Mouse (Mus musculus) embryonic facial prominence, embryonic 11.5 days (tissue): ENCODE measurements around the gene Dst. TPM values are rescaled to one million over a fixed set of nuclear protein-coding genes. Genes with fewer than 3 reads are reported as not detected.

ENCODE experiments used
- ATAC-seq: fragments of 200-750 bp; cut with Nextera tagmentation; replicated peaks from 2 replicates; pipeline ENCODE4 v1.8.0; 2017; ENCODE audit warnings: low read depth; ENCODE audit not compliant: insufficient number of reproducible peaks, low FRiP score, low TSS enrichment
- DNase-seq: peaks from one replicate; pipeline ENCODE4 v3.0.0-alpha.2; 2015; ENCODE audit warnings: low spot score
- H3K27ac ChIP-seq: fragments of 300-500 bp; sonication (generic); replicated peaks from 2 replicates; pipeline ENCODE4 v1.5.1; 2014; ENCODE audit warnings: mild to moderate bottlenecking, low read depth, low read length, control low read depth
- H3K27me3 ChIP-seq: fragments of 300-500 bp; sonication (generic); 2 replicates; pipeline ENCODE4 v1.6.1; 2014; ENCODE audit warnings: mild to moderate bottlenecking, low read length, moderate library complexity, mixed read lengths; ENCODE audit not compliant: control insufficient read depth, insufficient read depth
- H3K36me3 ChIP-seq: fragments of 300-500 bp; sonication (generic); replicated peaks from 2 replicates; pipeline ENCODE4 v1.6.1; 2014; ENCODE audit warnings: low read depth, mild to moderate bottlenecking, low read length, moderate library complexity, mixed read lengths; ENCODE audit not compliant: control insufficient read depth, insufficient read depth
- H3K4me1 ChIP-seq: fragments of 300-500 bp; sonication (generic); 2 replicates; pipeline ENCODE4 v1.6.1; 2014; ENCODE audit warnings: low read length, mixed read lengths; ENCODE audit not compliant: control insufficient read depth, insufficient read depth
- H3K4me2 ChIP-seq: fragments of 300-500 bp; sonication (generic); 2 replicates; pipeline ENCODE4 v1.6.1; 2014; ENCODE audit warnings: low read depth, mild to moderate bottlenecking, control low read depth, low read length, moderate library complexity
- H3K4me3 ChIP-seq: fragments of 300-500 bp; sonication (generic); 2 replicates; pipeline ENCODE4 v1.5.1; 2014; ENCODE audit warnings: low read depth, low read length, control low read depth
- H3K9ac ChIP-seq: fragments of 300-500 bp; sonication (generic); replicated peaks from 2 replicates; pipeline ENCODE4 v1.6.1; 2014; ENCODE audit warnings: mild to moderate bottlenecking, control low read depth, low read length
- H3K9me3 ChIP-seq: fragments of 300-500 bp; sonication (generic); replicated peaks from 2 replicates; pipeline ENCODE4 v1.6.1; 2016; ENCODE audit warnings: mild to moderate bottlenecking, low read length, inconsistent platforms, mixed read lengths; ENCODE audit not compliant: control insufficient read depth
- WGBS: fragments of 180-500 bp; shearing (Covaris S2); extraction: QIAGEN DNeasy Blood & Tissue Kit; methylation state at CpG from one replicate; pipeline ENCODE4 v1.1.7; 2014; 5-methylcytosine and 5-hydroxymethylcytosine counted together
- polyA plus RNA-seq: library from polyadenylated mRNA; unstranded; fragments of >200 nt; fragmentation: Nextera tagmentation; extraction: Ambion mirVana; gene quantifications from 2 replicates; pipeline ENCODE4 v1.2.1, GENCODE M21; 2014

Gene Dst
- polyA plus RNA-seq, 1 experiment from 2014 or later = 20.7 TPM

DNA sequence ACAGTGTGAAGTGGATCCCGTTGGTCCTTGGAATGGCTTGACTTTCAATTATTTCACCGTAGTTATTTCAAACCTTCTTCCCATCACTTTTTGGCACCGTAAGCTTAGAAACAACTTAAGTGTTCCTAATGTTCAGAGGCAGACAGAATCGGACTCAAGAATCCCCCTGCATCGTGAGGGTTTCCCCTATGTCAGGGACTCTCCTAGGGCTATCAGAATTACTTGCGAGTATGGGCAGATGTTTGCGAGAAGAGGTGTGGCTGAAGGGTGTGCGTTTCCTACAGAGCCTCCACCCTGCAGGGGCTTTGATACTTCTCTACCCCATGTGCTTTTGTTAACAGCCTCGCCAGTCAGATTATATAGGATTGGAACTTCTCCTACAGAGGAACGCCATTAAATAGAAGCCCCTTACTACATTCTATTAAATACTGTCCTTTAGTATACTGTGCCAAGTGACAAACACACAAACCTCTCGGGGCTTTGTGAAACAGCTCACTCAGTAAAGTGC lies 312.1 kb downstream of the Dst start:
- ATAC-seq = no peak
- Histone ChIP-seq H3K4me3 (no peak overlapping the region), H3K9me3 (no peaks in the 10 kb centered on the region), H3K27ac (no peak overlapping the region), H3K27me3 (no peaks in the 10 kb centered on the region), H3K4me2 (no peak overlapping the region), H3K36me3 (peaks cover 2% of the 10 kb centered on the region; the same call in 1 of the 2 replicates), H3K9ac (no peak overlapping the region), H3K4me1 (no peaks in the 10 kb centered on the region)
- WGBS = 89% methylated on average over 11 of the region's 11 CpGs
- DNase-seq = no peak

DNA sequence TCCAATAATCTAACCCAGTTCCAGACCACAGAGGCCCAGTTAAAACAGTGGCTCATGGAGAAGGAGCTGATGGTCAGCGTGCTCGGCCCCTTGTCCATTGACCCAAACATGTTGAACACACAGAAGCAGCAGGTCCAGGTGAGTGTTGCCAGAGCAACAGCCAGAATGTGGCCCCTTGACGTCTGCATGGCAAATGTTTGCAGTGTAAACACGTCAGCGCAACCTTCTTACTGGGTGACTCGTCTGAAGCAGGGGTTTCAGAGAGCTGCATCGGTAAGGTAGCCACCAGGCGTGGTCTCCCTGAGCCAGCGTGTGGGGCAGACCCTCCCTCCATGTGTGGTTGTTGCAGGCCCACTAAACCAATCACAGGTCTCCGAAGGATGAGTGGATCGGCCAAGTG lies 315.8 kb downstream of the Dst start:
- no peak overlapping the region for H3K27ac ChIP-seq
- WGBS = 88% methylated on average over 11 of the region's 11 CpGs
- no peak overlapping the region for H3K9ac ChIP-seq
- no peak overlapping the region for H3K4me2 ChIP-seq
- no peaks in the 10 kb centered on the region for H3K9me3 ChIP-seq
- ATAC-seq = no peak
- no peak overlapping the region for H3K4me3 ChIP-seq
- no peaks in the 10 kb centered on the region for H3K4me1 ChIP-seq
- peaks cover 6% of the 10 kb centered on the region for H3K36me3 ChIP-seq
- no peak for DNase-seq
- no peaks in the 10 kb centered on the region for H3K27me3 ChIP-seq

GRCm38 (mm10) chr1:34227676-34228075 lies 319.7 kb downstream of the Dst start:
- H3K4me2 ChIP-seq = no peak overlapping the region
- H3K4me1 ChIP-seq = no peaks in the 10 kb centered on the region
- no peaks in the 10 kb centered on the region for H3K27me3 ChIP-seq
- H3K36me3 ChIP-seq = peaks cover 6% of the 10 kb centered on the region
- WGBS = 93% methylated on average over 8 of the region's 8 CpGs
- H3K27ac ChIP-seq = no peak overlapping the region
- H3K9ac ChIP-seq = no peak overlapping the region
- no peak overlapping the region for H3K4me3 ChIP-seq
- ATAC-seq (no peak), DNase-seq (no peak)
- H3K9me3 ChIP-seq = no peaks in the 10 kb centered on the region

DNA sequence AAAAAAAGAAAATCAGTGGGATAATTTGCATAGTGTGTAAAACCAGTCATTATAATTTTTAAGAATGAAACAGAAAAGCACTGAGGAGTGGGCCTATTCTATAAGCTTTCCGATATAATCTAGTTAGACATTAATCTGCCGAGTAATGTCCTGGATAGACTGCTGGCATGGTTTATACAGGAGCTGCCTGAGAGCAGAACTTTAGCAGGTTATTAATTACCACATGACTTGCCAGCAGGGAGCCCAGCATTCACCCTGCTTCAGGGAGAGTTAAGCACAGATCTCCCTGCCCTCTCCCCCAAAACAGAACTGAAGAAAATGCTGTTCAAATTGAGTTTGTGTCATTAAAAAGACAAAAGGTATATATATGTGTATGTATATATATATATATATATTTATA lies 323.0 kb downstream of the Dst start:
- H3K4me2 ChIP-seq = no peak overlapping the region
- no peak for ATAC-seq
- no peak overlapping the region for H3K27ac ChIP-seq
- no peak for DNase-seq
- no peak overlapping the region for H3K9ac ChIP-seq
- H3K36me3 ChIP-seq = peaks cover 4% of the 10 kb centered on the region
- no peaks in the 10 kb centered on the region for H3K9me3 ChIP-seq
- no peaks in the 10 kb centered on the region for H3K27me3 ChIP-seq
- WGBS = 87% methylated on average over 2 of the region's 2 CpGs
- no peak overlapping the region for H3K4me3 ChIP-seq
- H3K4me1 ChIP-seq = no peaks in the 10 kb centered on the region; the same call in 1 of the 2 replicates

GRCm38 (mm10) chr1:34236254-34236723 lies 328.3 kb downstream of the Dst start:
- Histone ChIP-seq H3K4me1 (no peaks in the 10 kb centered on the region; the same call in 1 of the 2 replicates), H3K27me3 (no peaks in the 10 kb centered on the region), H3K4me3 (peak overlapping the region; percentile 35), H3K9ac (peak overlapping the region; percentile 35), H3K36me3 (no peaks in the 10 kb centered on the region), H3K27ac (no peak overlapping the region), H3K9me3 (no peaks in the 10 kb centered on the region), H3K4me2 (peak overlapping the region; percentile 84)
- DNase-seq = peak; percentile 80
- ATAC-seq = peak; percentile 91
- under 1% methylated on average over 28 of the region's 28 CpGs for WGBS

DNA sequence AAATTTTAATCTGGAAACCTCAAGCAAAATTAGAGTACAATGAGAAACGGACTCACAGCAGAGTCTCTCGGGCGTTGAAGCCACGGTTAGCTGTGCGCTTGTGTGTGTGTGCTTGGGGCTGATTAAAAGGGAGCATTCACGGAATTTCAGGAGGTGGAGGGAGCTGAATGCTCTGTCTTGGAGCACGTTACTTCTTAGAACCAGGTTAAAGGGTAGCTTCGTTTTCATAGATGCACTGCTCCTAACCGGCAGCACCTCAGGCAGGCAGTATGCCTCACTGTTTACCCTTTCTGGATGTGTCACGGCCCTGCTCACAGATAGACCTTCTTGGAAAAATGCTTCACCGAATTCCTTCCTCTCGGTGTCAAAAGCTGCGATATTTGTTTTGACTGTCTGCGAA lies 329.2 kb downstream of the Dst start:
- WGBS = 34% methylated on average over 14 of the region's 14 CpGs
- ATAC-seq (no peak), DNase-seq (peak; percentile 24)
- Histone ChIP-seq H3K27me3 (no peaks in the 10 kb centered on the region), H3K4me1 (no peaks in the 10 kb centered on the region; the same call in 1 of the 2 replicates), H3K9me3 (no peaks in the 10 kb centered on the region), H3K27ac (no peak overlapping the region), H3K9ac (no peak overlapping the region), H3K36me3 (no peaks in the 10 kb centered on the region), H3K4me3 (no peak overlapping the region), H3K4me2 (no peak overlapping the region)

DNA sequence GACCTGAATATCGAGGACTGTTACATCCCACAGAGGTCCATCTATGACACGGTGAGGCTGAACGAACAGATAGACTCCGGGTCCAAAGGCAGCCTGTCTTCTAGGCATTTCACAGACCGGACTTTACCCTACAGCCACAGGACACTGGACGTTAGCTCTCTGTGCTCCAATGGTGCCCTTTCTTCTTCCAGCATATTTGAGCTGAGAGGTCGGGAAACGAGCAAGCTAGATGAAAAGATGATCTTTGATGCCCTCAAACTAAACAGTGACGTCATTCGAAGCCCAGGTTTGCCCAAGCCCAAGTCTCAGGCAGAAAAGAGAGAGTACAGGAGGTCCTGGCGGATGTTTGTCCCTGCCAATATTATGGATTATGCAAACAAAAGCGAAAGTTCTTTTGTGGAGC lies 329.7 kb downstream of the Dst start:
- Histone ChIP-seq H3K4me1 (no peaks in the 10 kb centered on the region; the same call in 1 of the 2 replicates), H3K27ac (no peak overlapping the region), H3K9ac (no peak overlapping the region), H3K4me2 (no peak overlapping the region), H3K27me3 (no peaks in the 10 kb centered on the region), H3K4me3 (no peak overlapping the region), H3K9me3 (no peaks in the 10 kb centered on the region), H3K36me3 (no peaks in the 10 kb centered on the region)
- no peak for DNase-seq
- 55% methylated on average over 12 of the region's 12 CpGs for WGBS
- ATAC-seq = no peak

GRCm38 (mm10) chr1:34238231-34238630 lies 330.2 kb downstream of the Dst start:
- no peak overlapping the region; the same call in 1 of the 2 replicates for H3K4me2 ChIP-seq
- DNase-seq (no peak), ATAC-seq (no peak)
- H3K9me3 ChIP-seq = no peaks in the 10 kb centered on the region
- no peaks in the 10 kb centered on the region; the same call in 1 of the 2 replicates for H3K4me1 ChIP-seq
- 76% methylated on average over 6 of the region's 6 CpGs for whole genome bisulfite sequencing
- no peaks in the 10 kb centered on the region for H3K36me3 ChIP-seq
- no peaks in the 10 kb centered on the region for H3K27me3 ChIP-seq
- no peak overlapping the region for H3K27ac ChIP-seq
- H3K9ac ChIP-seq = no peak overlapping the region
- H3K4me3 ChIP-seq = no peak overlapping the region
